Mouse (Mus musculus) lung, adult 18-20 months (tissue): ENCODE measurements at regions not wholly inside any gene's neighbourhood (a gene's known extent, or its start where the extent isn't known, plus 50 kb on each side); places are given as distances from the start of the nearest gene placed in this dataset.

Source experiments
- DNase-seq, 2 experiments: peaks; one replicate each; pipeline ENCODE4 v3.0.0; 2022; ENCODE audit warnings: mixed read lengths in 2 of 2

DNA sequence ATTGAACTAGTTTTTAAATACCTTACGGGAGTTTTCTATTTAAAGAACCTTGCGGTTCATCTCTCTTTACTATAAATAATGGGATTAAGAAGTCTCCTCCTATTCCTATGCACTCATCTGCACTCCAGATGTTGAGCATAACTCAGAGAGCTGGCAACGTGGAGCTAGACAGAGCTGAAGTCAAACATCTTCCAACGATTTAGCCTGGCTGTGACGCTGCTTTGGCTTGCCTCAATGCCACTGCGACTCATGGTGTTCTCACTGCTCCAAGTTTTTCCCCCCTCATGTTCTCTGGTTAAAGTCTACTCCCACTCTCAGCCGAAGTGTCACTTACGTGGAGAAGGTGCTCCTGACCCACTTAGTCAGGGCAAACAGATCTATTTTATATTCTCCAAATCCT is 277.3 kb upstream of the Gjb5 start:
- no peak for DNase-seq

DNA sequence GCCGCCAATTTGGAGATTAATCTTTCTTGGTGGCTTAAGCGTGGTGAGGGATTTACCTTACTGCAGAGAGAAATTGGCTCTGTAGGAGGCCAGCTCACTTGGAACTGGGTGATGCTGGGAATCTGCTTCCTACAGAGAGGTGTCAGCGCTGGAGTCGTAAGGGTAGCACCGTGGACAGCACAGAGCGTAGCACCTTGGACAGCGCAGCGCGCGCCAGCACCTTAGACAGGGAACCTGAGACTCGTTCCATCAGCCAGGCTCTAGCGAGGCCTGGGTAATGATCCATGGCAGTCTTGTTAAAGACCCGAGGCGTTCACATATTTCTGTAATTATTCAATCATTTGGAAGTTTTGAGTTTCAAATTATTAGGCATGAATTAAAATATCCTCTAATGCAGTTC is 261.9 kb upstream of the Gjb5 start:
- DNase-seq = peak in 1 of 2 experiments; percentile 4

DNA sequence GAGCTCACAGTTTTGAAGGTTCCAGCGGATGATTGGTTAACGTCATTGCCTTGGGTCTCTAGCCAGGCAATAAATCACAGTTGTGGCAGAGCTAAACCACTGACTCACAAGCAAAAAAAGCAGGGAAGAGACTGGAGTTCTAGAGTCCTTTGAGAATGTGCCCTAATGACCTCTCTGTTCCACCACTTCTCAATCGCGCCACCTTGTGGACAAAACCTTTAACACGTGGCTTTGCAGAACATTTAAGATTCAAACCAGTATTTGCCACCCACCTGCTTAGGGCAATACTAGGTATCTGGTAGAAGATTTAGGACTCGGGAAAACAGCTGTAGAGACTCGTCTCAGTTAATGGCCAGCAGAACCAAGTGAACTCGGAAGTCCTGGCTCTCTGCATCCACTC is 254.8 kb upstream of the Gjb5 start:
- peak; percentile 5 to 34 for DNase-seq

DNA sequence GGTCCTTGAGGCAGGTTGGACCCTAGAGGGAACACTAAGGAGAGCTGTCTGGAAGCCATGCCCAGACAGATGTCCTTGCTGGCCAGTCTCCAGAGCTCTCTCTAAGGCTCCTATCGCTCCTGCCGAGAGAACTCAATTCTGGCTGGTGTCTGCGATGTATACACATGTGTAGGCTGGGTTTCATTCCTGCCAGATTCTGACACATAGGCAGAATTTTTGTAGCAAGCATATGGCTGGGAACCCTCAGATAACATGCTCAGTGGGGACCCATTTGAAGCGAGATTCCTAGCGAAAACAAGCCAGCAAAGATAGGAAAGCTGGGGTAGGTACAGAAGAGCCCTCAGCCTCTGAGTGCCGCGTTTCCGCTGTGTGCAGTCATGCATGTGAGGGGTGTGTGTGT is 242.9 kb upstream of the Gjb5 start:
- no peak for DNase-seq

DNA sequence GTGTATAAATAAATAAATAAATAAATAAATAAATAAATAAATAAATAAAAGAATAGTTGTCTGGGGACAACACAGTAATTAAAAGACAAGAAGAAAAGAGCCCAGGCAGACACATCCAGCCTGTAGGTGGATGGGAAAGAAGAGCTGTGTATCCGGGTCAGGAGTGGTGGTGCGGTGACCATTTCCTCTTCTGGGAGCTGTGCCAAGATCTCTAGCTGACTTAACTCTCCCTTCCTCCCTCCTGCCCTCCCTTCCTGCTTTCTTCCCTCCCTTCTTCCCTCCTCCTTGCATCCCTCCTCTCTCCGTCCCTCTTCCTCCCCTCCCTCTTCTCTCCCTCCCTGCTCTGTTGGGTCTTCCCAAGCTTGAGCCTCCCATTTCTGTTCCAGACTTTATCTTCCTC is 240.6 kb upstream of the Gjb5 start:
- DNase-seq = no peak

DNA sequence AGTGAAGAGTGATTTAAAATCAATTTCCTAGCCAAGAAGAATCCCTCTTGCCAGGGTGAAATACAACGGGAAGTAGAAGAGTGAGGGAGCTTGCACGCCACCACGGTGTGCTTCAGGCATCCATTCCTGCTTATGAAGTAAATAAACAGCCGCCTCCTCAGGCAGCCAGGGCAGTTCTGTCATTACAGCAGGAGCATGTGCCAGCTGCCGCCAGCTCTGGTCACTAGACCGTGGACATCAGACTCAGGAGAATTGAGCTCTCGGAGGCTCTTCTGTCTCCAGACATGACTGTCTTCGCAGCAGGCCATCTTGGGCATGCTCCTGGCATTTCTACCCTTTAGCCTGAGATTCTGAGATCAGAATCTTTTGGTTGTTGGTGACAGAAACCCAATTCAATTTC is 236.1 kb upstream of the Gjb5 start:
- no peak for DNase-seq

DNA sequence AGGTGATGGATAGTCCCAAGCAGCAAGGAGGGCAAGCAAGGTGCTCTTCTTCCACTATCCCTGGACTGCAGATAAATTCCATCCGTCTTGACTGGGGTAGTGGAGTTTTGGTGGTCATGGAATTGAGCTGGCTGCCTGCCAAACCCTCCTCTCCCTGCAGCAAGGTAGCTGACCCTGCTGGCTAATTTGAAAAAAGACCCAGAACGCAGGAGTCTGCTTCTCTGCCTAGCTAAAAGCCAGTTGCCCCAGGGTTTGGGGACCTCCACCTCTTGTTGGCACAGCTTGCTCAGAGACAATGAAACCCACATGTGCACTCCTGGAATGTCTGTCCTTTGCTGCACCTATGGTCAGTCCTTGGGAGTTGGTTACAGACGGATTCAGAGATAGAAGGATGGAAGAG is 233.6 kb upstream of the Gjb5 start:
- DNase-seq = no peak

DNA sequence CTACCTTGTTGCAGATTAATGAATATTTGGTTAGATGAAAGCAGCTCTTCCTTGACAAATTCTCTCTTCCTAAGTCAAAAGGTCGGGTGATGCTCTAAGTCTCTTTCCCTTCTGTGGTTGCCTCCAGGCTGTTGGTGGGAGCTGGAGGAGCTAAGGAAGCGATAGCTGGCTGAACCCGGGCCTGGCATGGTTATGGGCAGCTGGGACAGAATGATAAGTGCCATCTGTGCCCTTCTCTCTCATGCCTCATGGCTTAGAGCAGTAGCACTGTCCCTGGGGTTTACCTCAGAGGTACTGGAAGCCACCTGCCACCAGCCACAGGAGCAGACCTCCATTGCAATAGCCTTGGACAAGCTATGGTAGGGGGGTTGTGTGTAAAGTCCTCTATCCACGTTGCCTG is 228.8 kb upstream of the Gjb5 start:
- DNase-seq = no peak

DNA sequence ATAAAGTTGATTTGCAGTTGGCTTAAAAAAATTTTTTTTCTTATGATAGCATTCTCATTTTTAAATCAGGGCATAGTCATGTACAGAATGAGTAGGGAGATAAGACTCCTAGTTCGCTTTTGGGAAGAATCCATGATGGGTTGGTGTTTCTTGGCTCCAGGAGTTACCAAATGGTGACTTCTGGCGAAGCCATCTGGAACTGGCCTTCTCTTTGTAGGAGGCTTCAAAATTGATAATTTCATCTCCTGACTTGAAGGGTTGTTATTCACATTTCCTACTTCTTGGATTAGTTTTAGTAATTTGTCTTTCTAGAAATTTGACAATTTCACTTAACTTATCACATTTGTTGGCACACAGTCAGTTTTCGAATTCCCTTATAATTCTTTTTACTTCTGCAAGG is 218.5 kb upstream of the Gjb5 start:
- DNase-seq = no peak

DNA sequence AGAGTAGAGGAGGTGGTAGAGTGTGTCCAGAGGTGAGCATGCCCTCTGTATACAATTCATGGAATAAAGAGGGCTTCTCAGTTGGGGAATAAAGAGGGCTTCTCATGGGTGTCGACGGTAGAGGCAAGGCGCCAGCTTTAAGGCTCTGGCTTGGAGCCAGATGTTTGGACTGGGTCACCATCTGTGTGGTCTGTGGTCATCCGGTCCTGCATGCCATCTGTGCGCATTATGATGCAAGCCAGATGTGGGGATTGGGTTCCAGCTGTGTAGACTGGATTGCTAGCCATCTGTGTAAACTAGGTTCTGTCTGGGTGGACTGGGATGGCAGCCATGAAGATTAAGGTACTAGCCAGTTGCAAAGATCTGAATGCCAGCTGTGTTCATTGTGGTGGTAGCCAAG is 204.6 kb upstream of the Gjb5 start:
- DNase-seq = no peak

DNA sequence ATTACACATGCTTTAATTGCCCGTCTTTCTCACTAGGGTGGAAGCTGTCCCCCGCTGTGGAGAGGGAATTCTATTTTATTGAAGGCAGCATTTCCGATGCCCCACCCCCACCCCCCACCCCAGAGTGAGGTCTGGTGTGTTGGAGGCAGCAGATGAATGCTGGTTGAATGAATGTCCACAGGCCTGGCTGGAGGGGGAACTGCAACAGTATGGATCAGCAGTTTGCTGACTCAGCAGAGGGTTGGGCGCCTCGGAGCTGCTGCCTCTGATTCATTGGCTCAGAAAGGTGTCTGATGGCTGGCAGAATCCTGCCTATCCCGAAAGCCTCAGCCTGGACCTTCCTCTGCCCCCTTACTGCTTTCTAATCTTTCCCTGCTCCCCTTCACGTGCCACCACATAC is 200.6 kb upstream of the Gjb5 start:
- no peak for DNase-seq

DNA sequence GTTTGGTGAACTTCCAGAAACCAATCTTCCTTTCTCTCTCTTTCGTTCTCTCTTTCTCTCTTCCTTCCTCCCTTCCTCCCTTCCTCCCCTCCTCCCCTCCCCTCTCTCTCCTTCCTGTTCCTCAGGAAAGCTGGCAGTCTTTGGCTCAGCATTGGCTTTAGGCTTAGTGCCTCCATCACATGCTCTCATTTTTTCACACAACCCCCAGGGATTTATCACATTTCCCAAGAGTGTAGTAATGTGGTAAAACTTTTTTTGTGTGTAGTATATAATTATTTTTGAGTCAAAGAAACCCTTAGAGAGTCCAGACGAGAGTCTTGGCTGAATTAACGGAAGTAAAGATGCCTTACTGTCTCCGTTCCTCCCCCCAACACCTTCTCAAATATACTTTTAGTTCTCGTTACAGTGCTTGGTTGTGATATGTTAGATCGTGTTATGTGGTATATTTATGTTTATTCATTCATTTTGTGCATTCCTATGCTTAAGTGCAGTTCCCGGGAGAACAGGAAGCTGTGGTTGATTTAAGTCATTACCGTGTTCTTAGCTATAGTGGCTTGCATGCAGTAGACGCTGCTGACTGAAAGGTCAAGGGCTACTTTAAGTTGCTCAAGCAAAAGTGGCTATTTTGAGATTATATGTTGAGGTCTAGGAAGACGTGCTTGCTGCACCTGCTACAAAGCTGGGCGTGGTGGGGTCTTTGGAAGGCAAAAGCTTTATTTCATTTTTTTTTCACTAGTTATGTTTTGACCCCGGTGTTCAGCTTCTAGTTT is 194.7 kb upstream of the Gjb5 start:
- peak in 1 of 2 experiments; percentile 52 for DNase-seq

DNA sequence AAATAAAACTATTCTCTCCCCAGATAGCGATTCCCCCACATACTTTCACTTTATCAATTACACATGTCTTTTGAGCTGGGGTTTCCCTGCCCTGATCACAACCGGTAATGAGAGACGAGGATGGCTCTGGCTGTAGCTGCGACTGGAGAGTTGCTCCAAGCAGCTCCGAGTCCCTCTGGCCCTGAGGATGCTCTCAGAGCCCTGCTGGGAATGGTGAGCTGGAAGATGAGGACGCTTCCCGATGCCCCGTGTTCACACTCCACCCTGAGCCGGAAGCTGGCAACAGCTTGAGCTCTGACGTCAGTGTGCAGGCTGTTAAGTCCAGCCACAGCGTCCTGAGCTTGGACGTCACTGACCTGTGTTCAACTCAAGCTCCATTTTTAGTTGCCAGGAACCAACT is 191.6 kb upstream of the Gjb5 start:
- no peak for DNase-seq

DNA sequence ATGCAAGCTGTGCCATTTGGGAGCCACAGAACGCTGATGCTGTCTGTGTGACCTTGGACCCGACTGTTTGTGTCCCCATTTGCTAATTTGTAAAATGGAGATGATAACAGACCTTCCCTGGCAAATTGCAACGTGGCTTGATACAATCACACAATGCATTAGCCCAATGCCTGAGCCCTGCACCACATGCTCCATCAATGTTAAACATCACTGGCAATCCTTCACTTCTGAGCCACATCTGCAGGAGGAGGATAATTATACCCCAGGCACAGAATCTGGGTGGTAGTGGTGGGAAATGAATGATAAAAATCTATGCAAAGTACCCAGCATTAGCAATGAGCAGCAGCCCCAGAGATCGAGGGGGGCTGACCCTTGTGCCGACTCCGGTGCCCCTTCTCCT is 191.0 kb upstream of the Gjb5 start:
- DNase-seq = no peak

DNA sequence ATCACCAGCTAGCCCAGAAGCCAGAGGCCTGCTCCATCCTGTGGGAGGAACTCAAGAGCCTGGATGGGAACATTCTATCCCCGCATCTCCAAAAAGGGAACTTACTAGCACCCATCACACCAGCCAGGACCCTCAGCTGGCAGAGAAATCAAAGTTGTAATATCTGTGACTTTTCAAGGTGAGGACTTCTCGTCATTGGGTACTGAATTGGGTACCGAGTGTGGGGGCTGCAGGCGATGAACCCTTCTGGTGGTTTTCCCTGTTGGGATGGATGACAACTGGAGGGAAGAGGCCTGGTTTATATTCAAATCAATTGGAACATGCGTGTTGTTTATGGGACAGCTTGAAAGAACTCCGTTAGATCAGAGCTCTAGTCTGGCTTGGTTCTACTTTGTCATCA is 187.1 kb upstream of the Gjb5 start:
- DNase-seq = no peak

DNA sequence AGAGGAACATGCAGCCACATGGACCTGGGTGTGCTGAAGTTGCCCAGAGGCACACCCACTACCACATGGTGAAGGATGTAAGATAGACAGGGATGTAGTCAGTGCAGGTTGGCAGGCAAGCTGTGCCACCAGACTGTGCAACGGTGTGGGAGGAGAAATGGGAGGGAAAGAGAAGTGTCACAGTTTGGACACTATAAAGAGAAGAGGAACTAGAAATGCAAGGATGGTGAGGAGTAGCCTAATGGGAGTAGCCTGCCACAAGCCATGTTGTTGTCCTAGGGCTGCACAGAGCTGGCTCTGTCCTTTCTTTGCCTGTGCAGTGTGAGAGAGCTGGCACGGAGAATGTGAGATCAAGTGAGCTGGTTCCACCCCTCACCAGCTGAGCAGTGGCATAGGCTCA is 185.3 kb upstream of the Gjb5 start:
- DNase-seq = no peak

DNA sequence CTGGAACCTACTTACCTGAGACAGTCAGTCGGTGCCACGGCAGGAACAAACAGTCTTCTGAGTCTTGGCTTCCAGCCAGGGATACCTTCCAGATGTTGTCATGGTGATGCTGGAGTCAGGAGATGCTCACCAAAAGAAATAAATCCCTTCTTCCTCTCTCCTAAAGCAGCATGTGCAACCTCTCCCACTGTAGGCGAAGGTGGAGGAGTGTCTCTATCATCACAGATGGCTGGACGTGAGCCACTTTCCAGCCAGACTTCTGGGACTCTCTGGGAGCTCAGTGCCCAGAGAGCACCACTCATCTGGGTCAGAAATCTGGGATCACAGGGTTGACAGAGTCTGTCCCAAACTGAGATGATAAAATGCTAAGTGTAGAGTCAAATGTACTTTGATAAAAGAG is 184.8 kb upstream of the Gjb5 start:
- no peak for DNase-seq

DNA sequence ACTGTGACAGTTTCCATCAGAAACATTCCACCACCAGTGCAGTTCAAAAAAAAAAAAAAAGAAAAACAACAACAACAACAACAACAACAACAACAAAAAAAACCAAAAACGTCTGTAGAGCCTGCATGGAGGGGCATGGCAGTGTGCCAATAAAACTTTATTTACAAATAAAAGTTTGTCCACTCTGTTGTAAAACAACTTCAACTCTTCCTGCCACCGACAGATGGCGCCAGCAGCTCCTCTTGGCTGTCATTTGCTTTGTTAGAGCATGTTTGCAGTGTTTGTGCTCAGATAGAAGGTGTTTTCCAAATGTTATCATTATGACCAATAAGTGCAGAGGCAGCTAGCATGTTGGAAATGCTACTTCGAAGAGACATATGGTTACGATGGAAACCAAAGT is 179.0 kb upstream of the Gjb5 start:
- no peak for DNase-seq

DNA sequence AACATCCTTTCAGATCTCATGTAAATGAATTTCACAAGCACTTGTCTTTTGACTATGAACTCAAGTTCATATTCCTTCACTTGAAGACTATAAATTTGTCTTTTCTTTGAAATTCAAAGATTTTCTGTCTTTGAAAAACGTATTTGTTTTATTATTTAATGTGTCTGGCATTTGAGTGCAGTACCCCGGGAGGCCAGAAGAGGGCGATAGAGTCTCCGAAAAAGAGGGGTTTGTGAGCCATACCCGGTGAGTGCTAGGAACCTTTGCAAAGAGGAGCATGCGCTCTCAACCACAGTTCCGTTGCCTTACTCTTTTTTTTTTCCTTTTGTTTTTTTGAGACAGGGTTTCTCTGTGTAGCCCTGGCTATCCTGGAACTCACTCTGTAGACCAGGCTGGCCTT is 177.6 kb upstream of the Gjb5 start:
- no peak for DNase-seq

DNA sequence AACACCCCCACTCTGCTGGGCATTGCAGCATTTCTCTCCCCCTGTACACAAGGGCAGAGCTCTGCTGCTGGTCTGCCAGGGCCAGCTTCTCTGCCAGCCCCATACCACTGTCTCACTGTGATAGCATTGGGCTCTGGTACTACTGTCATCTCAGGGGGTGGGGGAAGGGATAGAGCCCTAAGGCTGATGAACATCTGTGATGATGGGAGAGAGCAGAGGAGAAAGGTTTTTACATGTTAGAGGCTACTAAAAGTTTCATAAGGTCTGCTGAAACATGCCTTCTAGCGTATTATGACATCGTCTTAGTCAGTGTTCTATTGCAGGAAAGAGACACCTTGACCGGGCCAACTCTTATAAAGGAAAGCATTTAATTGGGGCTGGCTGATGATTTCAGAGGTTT is 176.4 kb upstream of the Gjb5 start:
- no peak for DNase-seq

DNA sequence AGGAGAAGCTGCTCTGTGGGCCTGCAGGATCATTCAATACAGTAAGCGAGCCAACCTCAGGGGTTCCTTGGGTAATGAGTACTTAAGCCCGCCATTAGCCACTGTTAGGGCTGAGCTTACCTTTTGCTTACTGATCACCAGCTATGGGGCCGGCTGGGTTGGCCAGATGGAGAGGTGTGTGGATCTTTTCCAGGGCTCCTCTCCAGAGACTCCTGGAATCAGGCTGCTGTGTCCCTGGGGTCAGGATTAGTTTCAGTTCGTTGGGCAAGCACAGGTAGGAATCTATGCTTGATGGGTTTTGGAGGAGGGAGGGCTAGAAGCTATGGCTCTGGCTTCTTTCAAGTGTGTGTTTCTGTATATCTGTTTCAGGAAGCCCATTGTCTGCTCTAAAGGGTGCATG is 175.7 kb upstream of the Gjb5 start:
- DNase-seq = no peak

DNA sequence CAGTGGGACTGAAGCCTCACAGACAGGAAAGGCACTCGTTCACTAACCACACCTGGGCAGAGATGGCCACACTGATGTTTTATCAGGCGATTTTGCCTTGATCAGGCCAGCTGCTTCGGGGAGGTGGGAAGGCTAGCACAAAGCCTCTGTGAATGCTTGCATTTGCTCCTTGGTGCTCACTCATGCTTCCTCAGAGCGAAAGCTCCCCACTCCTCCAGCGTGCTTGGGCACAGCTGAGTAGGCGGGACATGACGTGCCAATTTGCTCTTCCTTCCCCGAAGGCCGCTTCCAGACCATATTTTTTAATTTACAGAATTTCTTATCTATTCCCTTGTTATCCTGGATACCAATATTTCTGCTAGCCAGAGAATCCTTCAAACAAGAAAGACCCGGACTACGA is 172.8 kb upstream of the Gjb5 start:
- DNase-seq = no peak

DNA sequence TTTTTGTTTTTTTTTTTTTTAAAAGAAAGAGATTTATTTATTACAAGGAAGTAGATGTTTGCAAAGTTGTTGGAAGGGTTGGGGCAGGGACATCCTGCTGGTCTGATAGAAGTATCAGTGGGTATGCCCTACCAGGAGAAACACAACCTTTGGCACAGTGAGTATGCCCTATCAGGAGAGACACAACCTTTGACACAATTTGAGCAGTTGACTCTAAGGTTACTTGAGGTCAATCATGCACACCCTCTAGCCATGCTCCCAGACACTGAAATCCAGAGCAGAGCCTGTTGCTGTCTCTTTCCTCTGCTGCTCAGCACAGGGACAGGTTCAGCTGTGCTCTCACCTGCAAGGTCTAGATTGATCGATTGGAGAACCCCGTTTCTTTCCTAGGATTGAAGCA is 164.2 kb upstream of the Gjb5 start:
- no peak for DNase-seq

DNA sequence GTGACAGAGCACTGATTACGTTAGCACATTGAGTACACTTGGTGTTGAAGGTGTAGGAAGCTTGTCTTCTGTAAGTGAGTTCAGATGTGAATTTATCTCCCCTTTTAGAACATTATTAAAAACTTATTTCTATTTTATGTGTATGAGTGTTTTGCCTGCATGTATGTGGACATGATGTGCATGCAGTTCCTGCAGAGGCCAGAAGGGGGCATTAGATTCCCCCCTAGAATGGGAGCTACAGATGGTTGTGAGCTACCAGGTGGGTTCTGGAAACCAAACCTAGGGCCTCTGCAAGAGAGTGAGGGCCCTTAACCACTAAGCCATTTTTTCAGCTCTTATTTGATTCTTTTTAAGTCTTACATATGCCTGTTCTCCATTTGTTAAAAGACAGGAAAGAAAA is 160.0 kb upstream of the Gjb5 start:
- DNase-seq = no peak

DNA sequence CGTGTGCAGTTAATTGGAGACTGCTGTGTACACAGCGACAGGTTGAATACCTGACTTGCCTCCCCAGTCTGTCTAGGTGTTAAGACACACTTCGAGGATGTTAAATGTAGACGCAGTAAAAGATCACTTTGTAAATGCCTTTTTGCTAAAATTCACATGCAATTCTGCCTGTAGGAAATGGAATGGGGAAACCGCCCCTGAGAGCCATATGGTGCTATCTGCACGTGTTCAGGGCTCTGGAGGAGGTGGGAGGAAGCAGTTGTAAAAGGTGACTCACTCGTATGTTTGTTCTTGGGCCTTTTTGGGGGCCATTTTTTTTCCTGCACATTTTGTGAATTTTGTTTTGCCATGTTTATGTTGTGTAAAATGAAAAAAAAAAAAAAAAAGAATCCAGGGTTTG is 159.6 kb upstream of the Gjb5 start:
- DNase-seq = no peak

DNA sequence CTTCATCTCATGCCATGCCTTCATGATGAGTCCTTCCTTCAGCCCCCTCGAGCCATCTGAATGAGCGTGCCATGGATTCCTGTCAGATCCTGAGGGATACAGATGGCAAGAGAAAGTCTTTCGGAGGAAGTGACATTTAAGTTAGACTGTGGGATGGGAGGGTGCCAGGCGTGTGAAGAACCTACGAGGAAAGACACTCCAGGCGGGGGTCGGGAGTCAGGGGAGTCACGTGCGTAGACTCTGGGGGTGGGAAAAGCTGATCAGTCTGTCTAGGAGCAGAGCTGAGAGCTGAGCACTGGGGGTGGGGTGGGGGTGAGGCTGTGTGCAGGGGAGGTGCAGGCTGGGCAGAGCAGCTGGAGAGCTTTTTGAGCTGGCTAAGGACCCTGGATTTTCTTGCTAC is 152.0 kb upstream of the Gjb5 start:
- no peak for DNase-seq
